ENCODE assay signal across 12 mouse cellular contexts in the genomic region with DNA sequence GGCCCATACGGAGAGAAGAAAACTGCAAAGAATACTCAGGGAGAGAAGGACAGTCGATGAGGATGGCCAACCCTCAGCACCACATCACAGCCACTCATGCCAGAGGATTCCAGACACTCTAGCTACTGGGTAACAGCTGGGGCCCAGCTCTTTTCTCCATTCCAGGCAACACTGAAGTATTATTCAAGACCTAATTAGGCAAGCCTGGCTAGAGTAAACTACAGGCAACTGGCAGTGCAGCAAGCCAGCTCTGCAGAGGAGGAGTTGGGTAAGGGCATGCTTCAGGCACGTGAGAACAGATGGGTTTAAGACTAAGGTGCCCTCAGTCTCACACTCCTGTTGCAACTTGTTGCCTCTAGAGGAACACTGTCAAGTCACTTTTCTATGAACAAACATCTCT.
DNase-seq lines count a peak whose midpoint lies in the region; ATAC-seq and TF ChIP-seq lines count a peak whose summit lies in the region.
"Had no signal": no experiment of that assay in that cellular context is flagged by ENCODE, and none has a peak within 500 bp of the region (broad histone marks: within the 10 kb centered on the region; RNA-seq: fewer than 3 reads in every experiment).

No protein-coding gene starts in this region.

- H3K4me2 ChIP-seq in heart, embryonic 16.5 days (ENCODE audit: low read depth, low read length): no peak overlapping the region
- H3K4me2 ChIP-seq: limb, embryonic 13.5 days; midbrain, embryonic 13.5 days had no signal

- peak overlapping the region; percentile 39 for H3K27ac ChIP-seq in heart, embryonic 16.5 days (ENCODE audit: low read length)
- H3K27ac ChIP-seq in small intestine, adult 2 months (ENCODE audit: insufficient read depth, low read depth, low read length): 0 out of 2 replicates have a peak overlapping the region, but pooled peaks have one; percentile 5
- H3K27ac ChIP-seq: kidney, postnatal 0 days; limb, embryonic 13.5 days; midbrain, embryonic 13.5 days had no signal

- intact Hi-C loops in heart, postnatal 36 days (cut with DNase I): loop anchor here (5.0 to 10.0 kb wide), 2 partner anchors 571 to 664 kb away; no protein-coding TSS in a partner anchor

- no peak for DNase-seq in heart, postnatal 36 days
- DNase-seq in retina, postnatal 1 day: peak; percentile 29
- DNase-seq in retina, embryonic 14.5 days (ENCODE audit: low spot score): no peak
- DNase-seq in lung, adult 18-20 months: peak; percentile 74 to 87
- DNase-seq in cerebellum, adult 18-20 months: no peak
- DNase-seq: cerebellum, postnatal 25 days; heart, postnatal 4 days had no signal

- no peak for TF ChIP-seq POLR2A in small intestine, adult 2 months (IDR thresholded peaks at IDR 0.05; ENCODE audit: low read depth, low read length)

- no peak for TF ChIP-seq CTCF in small intestine, adult 2 months (IDR thresholded peaks at IDR 0.05; ENCODE audit: extremely low read depth, insufficient read length, insufficient replicate concordance, low read depth, low read length)

- no peak overlapping the region for H3K4me3 ChIP-seq in heart, embryonic 16.5 days (ENCODE audit: low read length)
- H3K4me3 ChIP-seq in small intestine, adult 2 months (ENCODE audit: low read depth, low read length): no peak overlapping the region
- H3K4me3 ChIP-seq: limb, embryonic 13.5 days; midbrain, embryonic 13.5 days had no signal

- no peaks in the 10 kb centered on the region for H3K36me3 ChIP-seq in heart, embryonic 16.5 days (ENCODE audit: control insufficient read depth, insufficient read depth)
- peaks cover 2% of the 10 kb centered on the region; the same call in 1 of the 2 replicates for H3K36me3 ChIP-seq in small intestine, adult 2 months (ENCODE audit: control insufficient read depth, insufficient read depth, low read length)
- H3K36me3 ChIP-seq: limb, embryonic 13.5 days; midbrain, embryonic 13.5 days had no signal

- 48% methylated on average over 3 of the region's 3 CpGs for whole genome bisulfite sequencing in heart, embryonic 16.5 days
- 75% methylated on average over 3 of the region's 3 CpGs for whole genome bisulfite sequencing in small intestine, adult 2 months

- no peaks in the 10 kb centered on the region for H3K27me3 ChIP-seq in heart, embryonic 16.5 days (ENCODE audit: control insufficient read depth, insufficient read depth, low read length)
- H3K27me3 ChIP-seq in small intestine, adult 2 months (ENCODE audit: control insufficient read depth, insufficient read depth, low read length): no peaks in the 10 kb centered on the region
- H3K27me3 ChIP-seq: limb, embryonic 13.5 days; midbrain, embryonic 13.5 days had no signal

- H3K9me3 ChIP-seq in heart, embryonic 16.5 days (replicated peaks; ENCODE audit: control insufficient read depth, low read length): no peaks in the 10 kb centered on the region
- H3K9me3 ChIP-seq: limb, embryonic 13.5 days; midbrain, embryonic 13.5 days had no signal

- H3K4me1 ChIP-seq in heart, embryonic 16.5 days (ENCODE audit: control insufficient read depth, insufficient read depth, low read length): peaks cover 13% of the 10 kb centered on the region
- H3K4me1 ChIP-seq in small intestine, adult 2 months (ENCODE audit: control insufficient read depth, insufficient read depth, insufficient read length, low read length): no peaks in the 10 kb centered on the region

- H3K9ac ChIP-seq in heart, embryonic 16.5 days (ENCODE audit: low read length): no peak overlapping the region
- H3K9ac ChIP-seq: limb, embryonic 13.5 days; midbrain, embryonic 13.5 days had no signal

- ATAC-seq in heart, embryonic 16.5 days (replicated peaks; ENCODE audit: extremely low read depth, insufficient read depth, low FRiP score): no peak
- ATAC-seq: midbrain, embryonic 13.5 days had no signal

Comparison
In these comparisons a context has a peak if more than half of its experiments do, and no peak if none do; other contexts are left out.
1. DNase-seq: peak in retina, postnatal 1 day (single experiment) and lung, adult 18-20 months (2 of 2); none in heart, postnatal 36 days (0 of 2), retina, embryonic 14.5 days (single experiment) and cerebellum, adult 18-20 months (0 of 2).